Mouse (Mus musculus) heart, postnatal 0 days (tissue): Measurements from ENCODE around the gene Fam173a.

Experiments
- CTCF ChIP-seq: IDR thresholded peaks from 2 replicates; pipeline ENCODE4 v1.5.1; 2016; ENCODE audit warnings: antibody characterized with exemption, control low read depth, low read depth
- EP300 ChIP-seq: IDR thresholded peaks from 2 replicates; pipeline ENCODE4 v1.6.1; 2016; ENCODE audit warnings: antibody characterized with exemption, low read depth

GRCm38 (mm10) chr17:25796211-25796771, 3.6 kb upstream of the Fam173a start:
- TF ChIP-seq EP300: no peak
- no peak for TF ChIP-seq CTCF
